Mouse (Mus musculus): ENCODE measurements at regions not wholly inside any gene's neighbourhood (a gene's known extent, or its start where the extent isn't known, plus 50 kb on each side); places are given as distances from the start of the nearest gene placed in this dataset.

DNA sequence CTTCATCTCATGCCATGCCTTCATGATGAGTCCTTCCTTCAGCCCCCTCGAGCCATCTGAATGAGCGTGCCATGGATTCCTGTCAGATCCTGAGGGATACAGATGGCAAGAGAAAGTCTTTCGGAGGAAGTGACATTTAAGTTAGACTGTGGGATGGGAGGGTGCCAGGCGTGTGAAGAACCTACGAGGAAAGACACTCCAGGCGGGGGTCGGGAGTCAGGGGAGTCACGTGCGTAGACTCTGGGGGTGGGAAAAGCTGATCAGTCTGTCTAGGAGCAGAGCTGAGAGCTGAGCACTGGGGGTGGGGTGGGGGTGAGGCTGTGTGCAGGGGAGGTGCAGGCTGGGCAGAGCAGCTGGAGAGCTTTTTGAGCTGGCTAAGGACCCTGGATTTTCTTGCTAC lies 152.0 kb upstream of the Gjb5 start:
- DNase-seq = no peak

DNA sequence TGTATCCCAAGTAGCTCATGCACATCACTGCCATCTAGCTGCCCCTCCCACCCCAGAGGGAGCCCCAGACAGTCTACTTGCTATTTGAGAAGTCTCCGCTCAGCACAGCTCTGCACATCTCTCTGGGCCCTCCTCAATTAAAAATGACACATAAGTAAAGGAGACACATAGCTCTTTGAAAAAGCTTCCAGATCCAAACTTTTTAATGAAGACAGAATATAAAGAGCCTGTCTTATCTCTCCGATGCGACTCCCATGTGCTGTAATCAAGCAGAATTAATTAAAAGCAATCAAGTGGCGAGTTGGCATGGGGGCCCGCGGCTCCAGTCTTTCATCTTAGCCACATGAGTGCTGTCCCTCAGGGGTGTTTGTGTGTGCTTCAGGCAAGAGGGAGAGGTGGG lies 144.6 kb upstream of the Gjb5 start:
- DNase-seq = no peak

DNA sequence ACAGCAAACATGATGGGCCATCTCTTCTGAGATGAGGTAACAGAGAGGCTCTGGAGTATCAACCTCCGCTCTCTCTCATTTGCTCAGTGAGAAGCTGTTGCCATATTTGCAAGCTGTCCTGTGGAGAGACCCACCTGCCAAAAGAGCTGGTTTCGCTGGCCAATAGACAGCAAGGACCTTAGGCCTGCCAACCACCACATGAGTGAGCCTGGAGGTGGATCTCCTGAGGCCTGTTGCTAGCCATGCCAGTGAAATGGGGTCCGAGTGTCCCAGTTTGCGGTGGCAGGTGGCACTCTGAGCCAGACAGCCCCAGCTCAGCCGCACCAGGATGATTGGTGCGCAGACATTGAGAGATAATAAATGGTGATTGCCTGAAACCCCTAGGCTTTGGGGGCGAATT lies 143.9 kb upstream of the Gjb5 start:
- no peak for DNase-seq

DNA sequence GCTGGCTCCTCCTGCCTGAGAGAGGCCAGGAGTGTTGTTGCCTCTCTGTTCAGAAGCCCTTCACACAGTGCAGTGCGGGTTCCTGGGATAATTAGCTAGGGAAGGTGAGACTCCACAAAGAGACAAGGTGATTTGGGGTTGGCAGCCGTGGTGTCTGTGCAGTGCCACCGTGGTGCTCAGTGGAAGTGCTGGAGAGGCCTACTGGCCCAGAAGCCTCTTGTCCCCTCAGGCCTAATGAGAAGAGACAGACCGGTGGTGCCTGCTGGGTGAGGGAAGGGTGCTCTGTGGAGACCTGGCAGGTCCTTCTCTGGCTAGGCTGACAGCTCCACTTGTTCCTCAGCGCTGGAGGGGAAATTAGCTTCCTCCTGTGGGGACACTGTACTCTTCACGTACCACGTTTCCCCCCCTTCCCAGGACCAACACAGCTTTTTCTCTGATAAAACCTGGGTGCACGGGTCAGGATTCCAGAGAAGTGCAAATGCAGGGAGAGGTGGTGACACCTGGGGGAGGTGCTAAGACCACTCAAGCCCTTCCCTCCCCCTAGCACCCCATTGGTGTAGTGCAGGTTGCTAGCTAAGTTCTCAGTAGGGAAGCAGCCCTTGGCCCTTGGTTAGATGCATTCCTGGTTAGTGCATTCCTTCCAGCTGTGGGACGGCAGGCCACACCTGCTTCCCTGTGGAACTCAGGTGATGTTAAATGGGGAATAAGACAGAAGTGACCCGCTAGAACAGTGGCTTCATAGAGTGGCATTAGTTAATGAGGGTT lies 129.2 kb upstream of the Gjb5 start:
- no peak for DNase-seq

GRCm38 (mm10) chr4:127485238-127485637 lies 127.3 kb upstream of the Gjb5 start:
- no peak for DNase-seq

GRCm38 (mm10) chr4:127482461-127482860 lies 124.5 kb upstream of the Gjb5 start:
- no peak for DNase-seq

GRCm38 (mm10) chr4:127480339-127480738 lies 122.4 kb upstream of the Gjb5 start:
- no peak for DNase-seq

GRCm38 (mm10) chr4:127469877-127470276 lies 111.9 kb upstream of the Gjb5 start:
- no peak for DNase-seq

- no peak for DNase-seq
Observed at GRCm38 (mm10) chr4:127454511-127455119, 96.6 kb upstream of the Gjb5 start.

DNA sequence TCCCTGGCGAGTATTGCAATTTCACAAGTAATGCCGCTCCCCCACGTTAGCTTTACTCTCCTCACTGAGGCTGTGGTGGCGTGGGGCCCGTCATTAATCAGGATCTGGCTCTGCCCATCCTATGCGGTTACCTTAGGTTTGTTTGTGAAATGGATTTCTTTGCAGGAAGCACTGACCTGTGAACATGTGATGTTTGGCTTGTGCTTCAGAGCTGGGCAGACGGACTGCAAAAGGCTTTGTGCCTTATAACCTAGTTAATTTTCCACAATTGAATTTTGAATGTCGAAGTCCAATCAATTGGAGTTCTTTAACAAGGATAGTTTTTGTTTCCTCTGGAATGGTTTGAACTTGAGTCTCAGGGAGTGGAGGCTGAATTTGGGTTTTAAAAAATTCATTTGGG lies 94.1 kb upstream of the Gjb5 start:
- DNase-seq = no peak

- no peak for DNase-seq
Observed at GRCm38 (mm10) chr4:127445300-127445699, 87.3 kb upstream of the Gjb5 start.

- no peak for DNase-seq
Observed at GRCm38 (mm10) chr4:127444056-127444455, 86.1 kb upstream of the Gjb5 start.

DNA sequence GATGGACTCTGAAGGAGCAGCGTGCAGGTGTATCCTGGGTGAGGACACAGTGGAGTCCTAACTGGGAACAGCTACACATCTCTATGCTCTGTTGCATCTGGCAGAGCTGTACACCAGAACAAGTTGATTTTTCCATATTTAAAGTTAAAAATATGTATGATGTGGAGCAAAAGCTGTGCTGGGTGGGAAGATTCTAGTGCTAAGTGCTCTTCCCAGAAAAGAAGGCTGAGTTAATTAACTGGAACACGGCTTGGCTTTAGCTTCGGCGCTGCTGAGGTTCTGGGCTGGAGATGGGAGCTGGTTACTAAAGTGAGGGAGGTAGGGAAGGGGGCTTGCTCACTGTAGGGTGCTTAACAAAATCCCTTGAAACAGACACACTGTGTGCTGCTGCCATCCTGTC lies 84.0 kb upstream of the Gjb5 start:
- DNase-seq = no peak

DNA sequence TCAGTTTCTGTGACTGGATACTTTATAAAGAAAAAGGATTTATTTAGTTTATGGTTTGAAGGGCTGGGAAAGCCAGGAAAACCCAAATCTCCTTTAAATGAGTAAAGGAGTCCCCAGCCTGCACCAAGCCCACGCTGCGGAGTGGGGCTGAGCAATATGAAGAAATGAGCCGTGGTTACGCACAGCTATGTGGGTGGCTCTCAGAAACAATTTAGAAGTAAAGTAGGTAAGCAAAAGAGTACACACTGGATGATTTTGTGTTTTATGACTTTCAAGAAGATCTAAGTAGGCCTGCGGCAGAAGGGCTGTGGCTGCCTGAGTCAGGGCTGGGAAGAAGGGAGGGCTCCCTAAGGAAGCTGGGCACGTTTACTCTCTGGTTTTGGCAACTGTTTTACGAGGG lies 82.6 kb upstream of the Gjb5 start:
- DNase-seq = no peak

DNA sequence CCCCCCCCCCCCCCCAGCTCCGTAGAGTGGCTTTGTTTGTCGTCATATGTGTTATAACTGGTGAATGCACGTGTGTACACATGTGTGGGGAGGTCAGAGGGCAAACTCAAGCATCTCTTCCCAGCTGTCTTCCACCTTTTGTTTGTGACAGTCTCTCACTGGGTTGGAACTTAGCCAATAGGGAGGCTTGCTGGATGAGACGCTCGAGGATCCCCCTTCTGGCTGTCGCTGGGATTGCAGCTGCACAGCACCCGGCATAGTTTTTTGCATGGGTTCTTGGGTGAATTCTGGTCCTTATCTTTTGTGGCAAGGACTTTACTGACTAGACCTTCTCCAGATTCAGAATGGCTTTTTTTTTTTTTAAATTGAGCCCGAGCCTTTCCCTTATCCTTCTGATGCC lies 77.1 kb upstream of the Gjb5 start:
- DNase-seq = peak; percentile 73

- no peak for DNase-seq
Observed at GRCm38 (mm10) chr4:127430237-127430636, 72.3 kb upstream of the Gjb5 start.

- DNase-seq = no peak
Observed at GRCm38 (mm10) chr4:127429748-127430147, 71.8 kb upstream of the Gjb5 start.

DNA sequence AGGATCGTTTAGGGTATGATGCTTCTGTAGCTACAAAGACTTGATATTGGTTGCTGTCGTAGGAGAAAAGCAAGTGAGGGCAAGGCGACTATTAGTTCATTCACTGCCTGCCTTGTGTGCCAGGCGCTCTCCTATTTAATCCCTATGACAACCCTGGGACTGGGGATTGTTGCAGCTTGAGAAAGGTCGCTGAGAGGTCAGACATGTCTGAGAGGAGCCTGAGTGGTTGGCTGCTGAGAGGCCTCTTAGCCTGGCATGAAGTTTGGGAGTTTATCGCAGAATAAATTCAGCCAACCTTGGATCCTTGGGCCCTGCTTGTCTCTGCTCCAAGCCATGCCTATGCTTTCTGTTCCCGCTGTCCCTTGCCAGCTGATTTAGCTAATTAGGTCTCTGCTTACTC lies 65.9 kb upstream of the Gjb5 start:
- DNase-seq = no peak

- DNase-seq = no peak
Observed at GRCm38 (mm10) chr4:127421927-127422450, 64.0 kb upstream of the Gjb5 start.

- no peak for DNase-seq
Observed at GRCm38 (mm10) chr4:127421129-127421528, 63.1 kb upstream of the Gjb5 start.

GRCm38 (mm10) chr4:127419786-127420120 lies 61.8 kb upstream of the Gjb5 start:
- no peak for DNase-seq

DNA sequence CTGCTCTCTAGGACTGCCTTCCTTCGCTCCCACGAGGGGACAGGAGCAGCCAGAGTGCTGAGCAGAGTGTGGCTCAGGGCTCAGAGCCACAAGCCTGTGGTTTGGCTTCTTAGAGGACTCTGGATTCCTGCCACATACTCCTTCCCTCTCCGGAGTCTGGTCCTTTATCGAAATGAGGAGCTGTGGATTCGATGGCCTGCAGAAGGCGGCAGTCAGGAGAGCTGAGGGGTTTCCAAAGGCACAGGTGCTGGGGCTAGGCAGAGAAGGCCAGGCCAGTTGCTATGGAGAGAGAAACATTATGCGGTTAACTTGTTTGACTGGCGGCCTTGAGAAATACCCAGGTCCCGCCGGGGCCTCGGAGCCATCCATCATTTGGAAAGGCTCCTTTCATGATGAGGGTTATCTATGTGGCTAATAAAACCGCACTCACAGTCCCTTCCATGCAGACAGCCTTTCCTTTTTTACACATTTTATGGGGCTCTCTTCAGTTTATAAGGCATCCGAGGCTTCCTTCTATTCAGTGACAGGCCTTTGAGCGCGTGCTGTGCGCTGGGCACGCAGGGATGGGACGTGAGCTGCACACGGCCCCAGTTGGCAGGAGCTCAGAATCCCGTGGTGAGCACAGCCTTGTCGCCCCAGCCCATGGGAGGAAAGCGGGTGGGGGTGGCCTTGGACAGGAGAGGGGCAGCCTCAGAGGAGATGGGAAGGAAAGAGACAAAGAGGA lies 61.2 kb upstream of the Gjb5 start:
- peak; percentile 23 for DNase-seq

GRCm38 (mm10) chr4:127416906-127417305 lies 58.9 kb upstream of the Gjb5 start:
- DNase-seq = peak; percentile 44
